In the genomic region with DNA sequence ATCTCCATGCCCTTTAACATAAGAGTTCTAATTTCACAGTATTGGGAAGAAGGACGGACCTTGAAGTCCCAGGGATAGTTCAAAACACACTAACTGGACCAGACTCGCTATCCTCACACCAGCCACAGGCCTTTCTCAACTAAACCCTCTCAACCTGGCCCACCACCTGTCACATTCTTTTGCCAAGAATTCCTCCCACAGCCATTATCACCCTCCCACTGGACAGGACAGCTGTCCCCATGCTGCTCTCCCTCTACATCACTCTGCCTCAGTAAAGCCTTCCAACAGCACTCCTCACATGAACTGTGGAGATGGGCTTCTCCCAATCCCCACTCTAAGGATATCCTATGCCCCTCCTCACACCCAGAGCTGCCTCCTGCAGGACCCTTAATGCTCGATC, we compare ENCODE assay signal across 13 mouse cellular contexts. TPM values are rescaled to one million over a fixed set of nuclear protein-coding genes. Genes with fewer than 3 reads are reported as not detected.
DNase-seq lines count a peak whose midpoint lies in the region; ATAC-seq and TF ChIP-seq lines count a peak whose summit lies in the region.
"Had no signal": no experiment of that assay in that cellular context is flagged by ENCODE, and none has a peak within 500 bp of the region (broad histone marks: within the 10 kb centered on the region; RNA-seq: fewer than 3 reads in every experiment).

No protein-coding gene starts in this region.

- no peaks in the 10 kb centered on the region for H3K36me3 ChIP-seq in hindbrain, postnatal 0 days (ENCODE audit: insufficient read depth, low read length)
- no peaks in the 10 kb centered on the region for H3K36me3 ChIP-seq in lung, postnatal 0 days (ENCODE audit: insufficient read depth, low read length)

- H3K9ac ChIP-seq in hindbrain, postnatal 0 days (replicated peaks; ENCODE audit: low read length), result 0 out of 2 replicates have a peak overlapping the region, but pooled peaks have one; percentile 22
- no peak overlapping the region for H3K9ac ChIP-seq in lung, postnatal 0 days (replicated peaks; ENCODE audit: low read depth)

- TF ChIP-seq CTCF in hindbrain, postnatal 0 days (IDR thresholded peaks at IDR 0.05; ENCODE audit: low read depth), result no peak
- TF ChIP-seq CTCF in lung, postnatal 0 days (IDR thresholded peaks at IDR 0.05), result no peak

- peak; percentile 78 for DNase-seq in left cerebral cortex, postnatal 4 days
- DNase-seq in left cerebral cortex, adult 11 months (ENCODE audit: low spot score), result no peak
- peak; percentile 94 for DNase-seq in cerebellum, adult 9-10 months
- peak; percentile 67 for DNase-seq in hindbrain, postnatal 0 days (ENCODE audit: low spot score)
- DNase-seq in lung, postnatal 0 days (ENCODE audit: low spot score), result no peak
- no peak for DNase-seq in gastrocnemius, postnatal 14 days
- DNase-seq: adrenal gland, postnatal 25 days; lung, postnatal 14 days had no signal

- 63% methylated on average over 3 of the region's 3 CpGs for WGBS in hindbrain, postnatal 0 days
- 74% methylated on average over 3 of the region's 3 CpGs for WGBS in lung, postnatal 0 days

- no peaks in the 10 kb centered on the region for H3K9me3 ChIP-seq in hindbrain, postnatal 0 days (ENCODE audit: low read length)
- H3K9me3 ChIP-seq in lung, postnatal 0 days (ENCODE audit: low read length), result no peaks in the 10 kb centered on the region
- H3K9me3 ChIP-seq: intestine, embryonic 15.5 days had no signal

- intact Hi-C loops in left cerebral cortex, postnatal 4 days (cut with DNase I), result no loop called here
- intact Hi-C loops in gastrocnemius, postnatal 14 days (cut with DNase I; ENCODE audit: low total_unique reads), result no loop called here

- H3K4me3 ChIP-seq in hindbrain, postnatal 0 days (ENCODE audit: low read length), result no peak overlapping the region
- H3K4me3 ChIP-seq in lung, postnatal 0 days (ENCODE audit: low read depth, low read length), result no peak overlapping the region
- H3K4me3 ChIP-seq: intestine, embryonic 15.5 days had no signal

- no peak overlapping the region for H3K4me2 ChIP-seq in hindbrain, postnatal 0 days (ENCODE audit: low read depth, low read length)
- H3K4me2 ChIP-seq in lung, postnatal 0 days (replicated peaks; ENCODE audit: low read depth, low read length), result no peak overlapping the region
- H3K4me2 ChIP-seq: intestine, embryonic 15.5 days had no signal

- no peaks in the 10 kb centered on the region; the same call in 1 of the 2 replicates for H3K4me1 ChIP-seq in hindbrain, postnatal 0 days (ENCODE audit: insufficient read depth, low read length)
- H3K4me1 ChIP-seq in lung, postnatal 0 days (ENCODE audit: insufficient read depth, low read depth, low read length), result peaks cover 9% of the 10 kb centered on the region

- H3K27me3 ChIP-seq in hindbrain, postnatal 0 days (ENCODE audit: insufficient read depth, low read length), result no peaks in the 10 kb centered on the region
- H3K27me3 ChIP-seq in lung, postnatal 0 days (replicated peaks; ENCODE audit: insufficient read depth, low read length), result no peaks in the 10 kb centered on the region
- H3K27me3 ChIP-seq: intestine, embryonic 15.5 days had no signal

- TF ChIP-seq EP300 in lung, postnatal 0 days (IDR thresholded peaks at IDR 0.05), result no peak

- peak overlapping the region; percentile 51 for H3K27ac ChIP-seq in hindbrain, postnatal 0 days
- H3K27ac ChIP-seq in lung, postnatal 0 days (ENCODE audit: low read length), result no peak overlapping the region
- H3K27ac ChIP-seq: intestine, embryonic 15.5 days had no signal

- peak; percentile 74 for ATAC-seq in cerebellum, adult (ENCODE audit: insufficient number of reproducible peaks, low FRiP score, low TSS enrichment)
- ATAC-seq in hindbrain, postnatal 0 days, result no peak; the same call in 1 of the 2 replicates
- ATAC-seq in lung, postnatal 0 days, result no peak
- ATAC-seq in frontal cortex, adult (ENCODE audit: low TSS enrichment), result no peak
- ATAC-seq: intestine, embryonic 15.5 days had no signal

RNA-seq across cellular contexts. Expression of gene E2f1, which starts 4.1 kb away (rescaled TPM):
- total RNA-seq in left cerebral cortex, postnatal 4 days (2021), result 10 to 100 TPM; 10.8 to 11.9 TPM
- total RNA-seq in hindbrain, postnatal 0 days (2014; rRNA removed), result 6.3 and 6.7 TPM in 2 replicates
- 8.4 and 8.7 TPM in 2 replicates for polyA plus RNA-seq in hindbrain, postnatal 0 days (2015; fragmentation: Nextera tagmentation; extraction: Ambion mirVana)
- polyA plus RNA-seq in lung, postnatal 0 days (2015; fragmentation: Nextera tagmentation; extraction: Ambion mirVana), result 5.4 and 7.5 TPM in 2 replicates
- total RNA-seq in gastrocnemius, postnatal 14 days (2021), result 1 to 10 TPM; 2.5 to 3.1 TPM

RNA-seq across cellular contexts. Expression of gene Necab3, which starts 6.9 kb away (rescaled TPM):
- total RNA-seq in left cerebral cortex, postnatal 4 days (2021), result 10 to 100 TPM; 23.6 to 24.1 TPM
- total RNA-seq in hindbrain, postnatal 0 days (2014; rRNA removed), result 35.1 and 52.2 TPM in 2 replicates
- polyA plus RNA-seq in hindbrain, postnatal 0 days (2015; fragmentation: Nextera tagmentation; extraction: Ambion mirVana), result 22.9 and 27.0 TPM in 2 replicates
- polyA plus RNA-seq in lung, postnatal 0 days (2015; fragmentation: Nextera tagmentation; extraction: Ambion mirVana), result 0.81 and 1.4 TPM in 2 replicates
- total RNA-seq in gastrocnemius, postnatal 14 days (2021), result 1 to 10 TPM; 1.1 to 1.2 TPM

RNA-seq across cellular contexts. Expression of gene Actl10, which starts 14.0 kb away (rescaled TPM):
- under 1 TPM in 1 of 2 experiments, not detected in 1; 0.26 TPM for total RNA-seq in left cerebral cortex, postnatal 4 days (2021)
- total RNA-seq in hindbrain, postnatal 0 days (2014; rRNA removed), result 0.52 TPM in 1 of 2 replicates, not detected in the other
- polyA plus RNA-seq in hindbrain, postnatal 0 days (2015; fragmentation: Nextera tagmentation; extraction: Ambion mirVana), result 0.23 TPM in 1 of 2 replicates, not detected in the other
- not detected in 2 replicates for polyA plus RNA-seq in lung, postnatal 0 days (2015; fragmentation: Nextera tagmentation; extraction: Ambion mirVana)
- not detected for total RNA-seq in gastrocnemius, postnatal 14 days (2021)
- total RNA-seq: layer of hippocampus, adult 18-20 months; left cerebral cortex, postnatal 14 days had no signal

RNA-seq across cellular contexts. Expression of gene 1700003F12Rik, which starts 18.7 kb away (rescaled TPM):
- 1 to 10 TPM in 1 of 2 experiments, under 1 TPM in 1; 0.98 to 1.4 TPM for total RNA-seq in left cerebral cortex, postnatal 4 days (2021)
- total RNA-seq in hindbrain, postnatal 0 days (2014; rRNA removed), result 0.90 and 1.9 TPM in 2 replicates
- polyA plus RNA-seq in hindbrain, postnatal 0 days (2015; fragmentation: Nextera tagmentation; extraction: Ambion mirVana), result 3.9 and 4.0 TPM in 2 replicates
- 0.89 and 1.3 TPM in 2 replicates for polyA plus RNA-seq in lung, postnatal 0 days (2015; fragmentation: Nextera tagmentation; extraction: Ambion mirVana)
- total RNA-seq in gastrocnemius, postnatal 14 days (2021), result under 1 TPM in 1 of 2 experiments, not detected in 1; 0.31 TPM
- total RNA-seq: adrenal gland, postnatal 25 days had no signal

RNA-seq across cellular contexts. Expression of gene Pxmp4, which starts 37.9 kb away (rescaled TPM):
- total RNA-seq in left cerebral cortex, postnatal 4 days (2021), result 10 to 100 TPM; 11.8 to 12.2 TPM
- 24.8 and 31.1 TPM in 2 replicates for total RNA-seq in hindbrain, postnatal 0 days (2014; rRNA removed)
- 21.9 and 24.1 TPM in 2 replicates for polyA plus RNA-seq in hindbrain, postnatal 0 days (2015; fragmentation: Nextera tagmentation; extraction: Ambion mirVana)
- 29.0 and 33.5 TPM in 2 replicates for polyA plus RNA-seq in lung, postnatal 0 days (2015; fragmentation: Nextera tagmentation; extraction: Ambion mirVana)
- total RNA-seq in gastrocnemius, postnatal 14 days (2021), result 10 to 100 TPM; 14.1 to 14.9 TPM

Comparison
In these comparisons a context has a peak if more than half of its experiments do, and no peak if none do; other contexts are left out.
1. DNase-seq: peak in left cerebral cortex, postnatal 4 days (single experiment), cerebellum, adult 9-10 months (single experiment) and hindbrain, postnatal 0 days (single experiment); none in left cerebral cortex, adult 11 months (single experiment), lung, postnatal 0 days (single experiment) and gastrocnemius, postnatal 14 days (single experiment).
2. RNA of gene Necab3, which starts 6.9 kb away (total RNA-seq): 35.1 to 52.2 TPM in hindbrain, postnatal 0 days and 23.6 to 24.1 TPM in left cerebral cortex, postnatal 4 days; 1.1 to 1.2 TPM in gastrocnemius, postnatal 14 days; every median in the first group is over 10 times any median in the second.